Mouse (Mus musculus) urinary bladder, postnatal 14 days (tissue): ENCODE measurements around the gene Rfx8.

ENCODE experiments used
- DNase-seq: peaks from one replicate; pipeline ENCODE4 v3.0.0; 2021; ENCODE audit warnings: low spot score

The Rfx8 gene

GRCm38 (mm10) chr1:39720632-39721350, at the start of gene Rfx8:
Rfx8 (minus strand) TSS chr1:39720997.
- no peak for DNase-seq

- no peak for DNase-seq
Observed at GRCm38 (mm10) chr1:39770436-39770835, 49.6 kb upstream of the Rfx8 start.

GRCm38 (mm10) chr1:39768017-39768416, 47.2 kb upstream of the Rfx8 start:
- DNase-seq = no peak

- DNase-seq = no peak
Observed at GRCm38 (mm10) chr1:39765854-39766493, 45.2 kb upstream of the Rfx8 start.

GRCm38 (mm10) chr1:39762025-39762370, 41.2 kb upstream of the Rfx8 start:
- peak; percentile 86 for DNase-seq

- peak; percentile 71 for DNase-seq
Observed at GRCm38 (mm10) chr1:39761211-39762024, 40.6 kb upstream of the Rfx8 start.

- DNase-seq = no peak
Observed at GRCm38 (mm10) chr1:39760181-39760715, 39.5 kb upstream of the Rfx8 start.

GRCm38 (mm10) chr1:39759231-39760175, 38.7 kb upstream of the Rfx8 start:
- DNase-seq = peak; percentile 61

- no peak for DNase-seq
Observed at GRCm38 (mm10) chr1:39758244-39758643, 37.4 kb upstream of the Rfx8 start.

- peak; percentile 55 for DNase-seq
Observed at GRCm38 (mm10) chr1:39756952-39757351, 36.2 kb upstream of the Rfx8 start.

GRCm38 (mm10) chr1:39754224-39754957, 33.6 kb upstream of the Rfx8 start:
- no peak for DNase-seq

- DNase-seq = no peak
Observed at GRCm38 (mm10) chr1:39751537-39751936, 30.7 kb upstream of the Rfx8 start.

- DNase-seq = no peak
Observed at GRCm38 (mm10) chr1:39749664-39750063, 28.9 kb upstream of the Rfx8 start.

GRCm38 (mm10) chr1:39749214-39749613, 28.4 kb upstream of the Rfx8 start:
- DNase-seq = no peak

GRCm38 (mm10) chr1:39748666-39749065, 27.9 kb upstream of the Rfx8 start:
- no peak for DNase-seq

GRCm38 (mm10) chr1:39746464-39746863, 25.7 kb upstream of the Rfx8 start:
- DNase-seq = no peak

- no peak for DNase-seq
Observed at GRCm38 (mm10) chr1:39740948-39741347, 20.2 kb upstream of the Rfx8 start.

GRCm38 (mm10) chr1:39740002-39740401, 19.2 kb upstream of the Rfx8 start:
- DNase-seq = no peak

GRCm38 (mm10) chr1:39735927-39736604, 15.3 kb upstream of the Rfx8 start:
- no peak for DNase-seq

GRCm38 (mm10) chr1:39735493-39735892, 14.7 kb upstream of the Rfx8 start:
- DNase-seq = no peak
